Mouse (Mus musculus) forebrain, embryonic 12.5 days (tissue): Measurements from ENCODE around the gene Mmab. TPM values are rescaled to one million over a fixed set of nuclear protein-coding genes. Genes with fewer than 3 reads are reported as not detected.

Experiments used
- ATAC-seq: fragments of 200-750 bp; cut with Nextera tagmentation; 2 replicates; pipeline ENCODE4 v1.8.0; 2017; ENCODE audit warnings: moderate TSS enrichment; ENCODE audit not compliant: low FRiP score
- H3K27ac ChIP-seq: fragments of 300-500 bp; sonication (generic); 2 replicates; pipeline ENCODE4 v1.5.1; 2016; ENCODE audit warnings: mild to moderate bottlenecking
- H3K27me3 ChIP-seq: fragments of 300-500 bp; sonication (generic); 2 replicates; pipeline ENCODE4 v1.6.1; 2016; ENCODE audit warnings: mild to moderate bottlenecking
- H3K36me3 ChIP-seq: fragments of 300-500 bp; sonication (generic); replicated peaks from 2 replicates; pipeline ENCODE4 v1.6.1; 2016; ENCODE audit warnings: mild to moderate bottlenecking
- H3K4me1 ChIP-seq: fragments of 300-500 bp; sonication (generic); 2 replicates; pipeline ENCODE4 v1.6.1; 2016
- H3K4me2 ChIP-seq: fragments of 300-500 bp; sonication (generic); 2 replicates; pipeline ENCODE4 v1.6.1; 2016; ENCODE audit warnings: mild to moderate bottlenecking, moderate library complexity
- H3K4me3 ChIP-seq: fragments of 300-500 bp; sonication (generic); replicated peaks from 2 replicates; pipeline ENCODE4 v1.5.1; 2016; ENCODE audit warnings: mild to moderate bottlenecking
- H3K9ac ChIP-seq: fragments of 300-500 bp; sonication (generic); 2 replicates; pipeline ENCODE4 v1.6.1; 2016; ENCODE audit warnings: mild to moderate bottlenecking
- H3K9me3 ChIP-seq: fragments of 300-500 bp; sonication (generic); 2 replicates; pipeline ENCODE4 v1.6.1; 2016
- whole genome bisulfite sequencing: fragments of 180-500 bp; shearing (Covaris S2); methylation state at CpG from one replicate; pipeline ENCODE4 v1.1.7; 2016; 5-methylcytosine and 5-hydroxymethylcytosine counted together
- polyA plus RNA-seq: library from polyadenylated mRNA; unstranded; fragments of >200 nt; fragmentation: Nextera tagmentation; extraction: Ambion mirVana; gene quantifications from 2 replicates; pipeline ENCODE4 v1.2.1, GENCODE M21; 2016

The Mmab gene
- polyA plus RNA-seq, 1 experiment from 2014 or later: 25.9 TPM

- Histone ChIP-seq H3K27ac (no peak overlapping the region), H3K4me2 (no peak overlapping the region), H3K9me3 (no peaks in the 10 kb centered on the region), H3K27me3 (no peaks in the 10 kb centered on the region), H3K9ac (0 out of 2 replicates have a peak overlapping the region, but pooled peaks have one; percentile 1), H3K4me3 (no peak overlapping the region), H3K36me3 (peaks cover 24% of the 10 kb centered on the region), H3K4me1 (peaks cover 4% of the 10 kb centered on the region; the same call in 1 of the 2 replicates)
- ATAC-seq: no peak
- WGBS: 76% methylated on average over 5 of the region's 5 CpGs
These were observed 19.9 kb downstream of the Mmab start for GRCm38 (mm10) chr5:114423961-114424360.

GRCm38 (mm10) chr5:114422591-114422990 is 21.3 kb downstream of the Mmab start:
- no peak overlapping the region for H3K4me2 ChIP-seq
- H3K27ac ChIP-seq: no peak overlapping the region
- H3K4me3 ChIP-seq: no peak overlapping the region
- ATAC-seq: no peak
- WGBS: 63% methylated on average over 5 of the region's 5 CpGs
- no peaks in the 10 kb centered on the region for H3K9me3 ChIP-seq
- H3K27me3 ChIP-seq: no peaks in the 10 kb centered on the region
- H3K9ac ChIP-seq: no peak overlapping the region
- H3K36me3 ChIP-seq: peaks cover 37% of the 10 kb centered on the region
- H3K4me1 ChIP-seq: peaks cover 4% of the 10 kb centered on the region; the same call in 1 of the 2 replicates

- no peak overlapping the region for H3K9ac ChIP-seq
- no peak overlapping the region for H3K27ac ChIP-seq
- H3K4me2 ChIP-seq: no peak overlapping the region
- no peaks in the 10 kb centered on the region for H3K9me3 ChIP-seq
- no peaks in the 10 kb centered on the region for H3K27me3 ChIP-seq
- no peak overlapping the region for H3K4me3 ChIP-seq
- H3K4me1 ChIP-seq: peaks cover 4% of the 10 kb centered on the region; the same call in 1 of the 2 replicates
- 82% methylated on average over 11 of the region's 11 CpGs for WGBS
- H3K36me3 ChIP-seq: peaks cover 46% of the 10 kb centered on the region
- no peak for ATAC-seq
These were observed 22.1 kb downstream of the Mmab start for GRCm38 (mm10) chr5:114421561-114422298.

GRCm38 (mm10) chr5:114418541-114418940 is 25.3 kb downstream of the Mmab start:
- Histone ChIP-seq H3K4me2 (no peak overlapping the region), H3K4me3 (no peak overlapping the region), H3K27ac (no peak overlapping the region), H3K27me3 (no peaks in the 10 kb centered on the region), H3K4me1 (peaks cover under 1% of the 10 kb centered on the region; the same call in 1 of the 2 replicates), H3K9ac (no peak overlapping the region), H3K9me3 (no peaks in the 10 kb centered on the region), H3K36me3 (peaks cover 78% of the 10 kb centered on the region)
- 82% methylated on average over 8 of the region's 8 CpGs for WGBS
- ATAC-seq: peak; percentile 55

- Histone ChIP-seq H3K4me3 (no peak overlapping the region), H3K27ac (no peak overlapping the region), H3K27me3 (no peaks in the 10 kb centered on the region), H3K9ac (no peak overlapping the region), H3K4me2 (no peak overlapping the region), H3K4me1 (no peaks in the 10 kb centered on the region), H3K36me3 (peaks cover 95% of the 10 kb centered on the region), H3K9me3 (no peaks in the 10 kb centered on the region)
- 94% methylated on average over 8 of the region's 8 CpGs for WGBS
- no peak for ATAC-seq
These were observed 27.0 kb downstream of the Mmab start for GRCm38 (mm10) chr5:114416855-114417254.

GRCm38 (mm10) chr5:114415606-114416005 is 28.3 kb downstream of the Mmab start:
- Histone ChIP-seq H3K4me1 (no peaks in the 10 kb centered on the region), H3K9me3 (no peaks in the 10 kb centered on the region), H3K36me3 (peaks cover 100% of the 10 kb centered on the region), H3K27me3 (no peaks in the 10 kb centered on the region), H3K9ac (no peak overlapping the region), H3K4me3 (no peak overlapping the region), H3K27ac (no peak overlapping the region), H3K4me2 (no peak overlapping the region)
- ATAC-seq: no peak
- WGBS: 95% methylated on average over 5 of the region's 5 CpGs

- H3K4me1 ChIP-seq: no peaks in the 10 kb centered on the region
- H3K27me3 ChIP-seq: no peaks in the 10 kb centered on the region
- H3K9me3 ChIP-seq: no peaks in the 10 kb centered on the region
- 87% methylated on average over 16 of the region's 16 CpGs for WGBS
- ATAC-seq: no peak
- H3K4me2 ChIP-seq: no peak overlapping the region
- peaks cover 100% of the 10 kb centered on the region for H3K36me3 ChIP-seq
- H3K4me3 ChIP-seq: no peak overlapping the region
- H3K9ac ChIP-seq: no peak overlapping the region
- no peak overlapping the region for H3K27ac ChIP-seq
These were observed 30.7 kb downstream of the Mmab start for GRCm38 (mm10) chr5:114413067-114413735.

GRCm38 (mm10) chr5:114412361-114412998 is 31.4 kb downstream of the Mmab start:
- Histone ChIP-seq H3K4me3 (no peak overlapping the region), H3K4me1 (no peaks in the 10 kb centered on the region), H3K36me3 (peaks cover 100% of the 10 kb centered on the region), H3K9me3 (no peaks in the 10 kb centered on the region), H3K27me3 (no peaks in the 10 kb centered on the region), H3K9ac (no peak overlapping the region), H3K27ac (no peak overlapping the region), H3K4me2 (no peak overlapping the region)
- 90% methylated on average over 23 of the region's 23 CpGs for WGBS
- ATAC-seq: no peak

- WGBS: 95% methylated on average over 13 of the region's 13 CpGs
- no peaks in the 10 kb centered on the region for H3K4me1 ChIP-seq
- H3K27me3 ChIP-seq: no peaks in the 10 kb centered on the region
- no peaks in the 10 kb centered on the region for H3K9me3 ChIP-seq
- no peak for ATAC-seq
- H3K4me2 ChIP-seq: no peak overlapping the region
- H3K36me3 ChIP-seq: peaks cover 100% of the 10 kb centered on the region
- no peak overlapping the region for H3K9ac ChIP-seq
- no peak overlapping the region for H3K27ac ChIP-seq
- no peak overlapping the region for H3K4me3 ChIP-seq
These were observed 33.4 kb downstream of the Mmab start for GRCm38 (mm10) chr5:114410429-114410828.

- Histone ChIP-seq H3K9ac (no peak overlapping the region), H3K4me1 (no peaks in the 10 kb centered on the region), H3K36me3 (peaks cover 100% of the 10 kb centered on the region), H3K27ac (no peak overlapping the region), H3K4me3 (no peak overlapping the region), H3K4me2 (no peak overlapping the region), H3K9me3 (no peaks in the 10 kb centered on the region), H3K27me3 (no peaks in the 10 kb centered on the region)
- WGBS: 92% methylated on average over 11 of the region's 11 CpGs
- no peak for ATAC-seq
These were observed 35.0 kb downstream of the Mmab start for GRCm38 (mm10) chr5:114408846-114409245.

GRCm38 (mm10) chr5:114407810-114408209 is 36.0 kb downstream of the Mmab start:
- Histone ChIP-seq H3K4me2 (no peak overlapping the region), H3K4me1 (no peaks in the 10 kb centered on the region), H3K27me3 (no peaks in the 10 kb centered on the region), H3K4me3 (no peak overlapping the region), H3K36me3 (peaks cover 100% of the 10 kb centered on the region), H3K9me3 (no peaks in the 10 kb centered on the region), H3K27ac (no peak overlapping the region), H3K9ac (no peak overlapping the region)
- no peak for ATAC-seq
- 96% methylated on average over 9 of the region's 9 CpGs for WGBS

- ATAC-seq: no peak
- H3K4me1 ChIP-seq: no peaks in the 10 kb centered on the region
- WGBS: 89% methylated on average over 10 of the region's 10 CpGs
- no peak overlapping the region for H3K4me3 ChIP-seq
- no peak overlapping the region for H3K4me2 ChIP-seq
- no peak overlapping the region for H3K27ac ChIP-seq
- no peak overlapping the region for H3K9ac ChIP-seq
- H3K36me3 ChIP-seq: peaks cover 100% of the 10 kb centered on the region
- H3K27me3 ChIP-seq: no peaks in the 10 kb centered on the region
- no peaks in the 10 kb centered on the region for H3K9me3 ChIP-seq
These were observed 36.6 kb downstream of the Mmab start for GRCm38 (mm10) chr5:114407269-114407668.
